Mouse (Mus musculus): ENCODE measurements around the gene Gabrr1.
A peak's percentile ranks its signal among the peaks of the same experiment; 100 is the strongest.

Gabrr1 gene

GRCm38 (mm10) chr4:33208881-33209841 is 76.8 kb downstream of the Gabrr1 start, which contains the start of gene Srsf12:
Srsf12 (plus strand) TSS chr4:33208991.
- peak; percentile 55 to 63 for DNase-seq (ENCODE audit: low spot score in 2 of 2)
